Mouse (Mus musculus) E14TG2a.4 (cell line): ENCODE measurements around the gene Disc1.

Experiments used
- CTCF ChIP-seq: conservative IDR thresholded peaks from 2 replicates; pipeline ENCODE4 v1.5.1; 2014; ENCODE audit warnings: low read length
- NANOG ChIP-seq: IDR thresholded peaks from 2 replicates; pipeline ENCODE4 v1.6.1; 2014; ENCODE audit warnings: borderline replicate concordance, low read length, mixed read lengths

DNA sequence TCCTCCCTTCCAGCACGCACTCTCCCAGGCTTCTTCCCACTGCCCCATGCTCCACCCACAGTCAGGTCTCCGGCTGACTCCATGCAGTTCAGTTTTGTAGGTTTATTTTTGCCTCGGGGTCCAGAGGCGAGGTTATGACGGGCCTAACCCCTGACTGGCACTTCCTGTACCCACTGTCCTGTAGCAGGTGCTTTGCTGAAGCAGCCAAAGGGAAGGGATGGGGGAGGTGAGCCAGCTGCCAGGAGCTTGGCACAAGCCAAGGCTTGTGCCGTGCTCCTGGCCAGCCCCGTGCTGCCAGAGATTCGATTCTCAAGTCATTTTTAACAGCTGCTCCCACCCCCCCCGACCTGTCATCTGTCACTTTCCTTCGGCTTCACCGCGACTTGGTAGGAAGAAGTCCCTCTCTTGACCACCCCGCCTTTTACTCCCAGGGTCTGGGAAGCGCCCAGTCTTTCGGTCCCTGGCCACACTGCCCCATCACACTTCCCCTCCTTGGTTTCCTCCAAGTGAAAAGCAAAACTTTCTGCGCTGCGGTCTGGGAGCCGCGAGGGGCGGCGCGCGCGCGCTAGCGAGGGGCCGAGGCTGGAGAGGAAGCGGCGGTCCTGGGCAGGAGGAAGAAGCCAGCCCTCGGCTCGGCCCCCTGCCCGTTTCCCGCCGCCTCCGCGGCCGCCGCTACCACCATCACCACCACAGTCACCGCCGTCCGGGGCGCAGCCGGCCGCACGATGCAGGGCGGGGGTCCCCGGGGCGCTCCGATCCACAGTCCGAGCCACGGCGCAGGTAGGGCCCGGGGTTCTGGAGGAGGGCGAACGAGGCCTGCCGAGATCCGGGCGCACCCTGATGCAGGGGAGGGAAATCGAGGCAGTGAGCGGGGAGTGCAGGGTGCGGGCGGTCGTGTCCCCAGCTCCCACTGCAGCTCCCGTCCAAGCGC is at the start of gene Disc1:
- TF ChIP-seq CTCF: no peak
- no peak for TF ChIP-seq NANOG
